32 mouse cellular contexts compared by ENCODE assay signal in genomic region chr14:102024646-102025045, GRCm38 (mm10).
DNase-seq lines count a peak whose midpoint lies in the region; ATAC-seq and TF ChIP-seq lines count a peak whose summit lies in the region.
"Had no signal": no experiment of that assay in that cellular context is flagged by ENCODE, and none has a peak within 500 bp of the region (broad histone marks: within the 10 kb centered on the region; RNA-seq: fewer than 3 reads in every experiment).

No protein-coding gene starts in this region.

- no peak for TF ChIP-seq POLR2A in lung, adult 2 months (IDR thresholded peaks at IDR 0.05; ENCODE audit: borderline replicate concordance, extremely low read depth, low read depth, low read length)

- no peaks in the 10 kb centered on the region for H3K9me3 ChIP-seq in embryonic facial prominence, embryonic 11.5 days (replicated peaks; ENCODE audit: control insufficient read depth, low read length)
- no peaks in the 10 kb centered on the region for H3K9me3 ChIP-seq in embryonic facial prominence, embryonic 10.5 days
- no peaks in the 10 kb centered on the region for H3K9me3 ChIP-seq in lung, postnatal 0 days (ENCODE audit: low read length)
- 0 out of 2 replicates have a peak, but pooled peaks cover 4% of the 10 kb centered on the region for H3K9me3 ChIP-seq in embryonic facial prominence, embryonic 14.5 days (ENCODE audit: control insufficient read depth, low read length)
- no peaks in the 10 kb centered on the region for H3K9me3 ChIP-seq in forebrain, postnatal 0 days (ENCODE audit: low read length)
- H3K9me3 ChIP-seq: forebrain, embryonic 13.5 days; hindbrain, embryonic 12.5 days; limb, embryonic 13.5 days; liver, embryonic 12.5 days; midbrain, embryonic 10.5 days; midbrain, embryonic 15.5 days; neural tube, embryonic 12.5 days had no signal

- peak; percentile 56 for DNase-seq in embryonic facial prominence, embryonic 11.5 days (ENCODE audit: low spot score)
- no peak for DNase-seq in embryonic facial prominence, embryonic 10.5 days (ENCODE audit: low spot score)
- peak; percentile 25 for DNase-seq in lung, postnatal 0 days (ENCODE audit: low spot score)
- no peak for DNase-seq in lung, adult 2 months
- peak; percentile 64 for DNase-seq in embryonic facial prominence, embryonic 14.5 days (ENCODE audit: low spot score)
- no peak for DNase-seq in forebrain, postnatal 0 days
- no peak for DNase-seq in gastrocnemius, adult 18-20 months (ENCODE audit: low spot score)
- DNase-seq: adrenal gland, adult 2 months; adrenal gland, postnatal 36 days; cerebellum, adult 18-20 months; cerebellum, postnatal 10 days; gastrocnemius, adult 2 months; gastrocnemius, postnatal 36 days; heart, adult 18-20 months; heart, postnatal 36 days; kidney, adult 8-10 months; kidney, postnatal 10 days; liver, postnatal 0 days; right cerebral cortex, adult 18-20 months; spleen, adult 18-20 months; thymus, postnatal 4 days had no signal

- no peak overlapping the region for H3K4me2 ChIP-seq in embryonic facial prominence, embryonic 11.5 days (ENCODE audit: low read depth, low read length)
- H3K4me2 ChIP-seq in lung, postnatal 0 days (replicated peaks; ENCODE audit: low read depth, low read length), result no peak overlapping the region
- H3K4me2 ChIP-seq in embryonic facial prominence, embryonic 14.5 days (ENCODE audit: low read depth, low read length), result no peak overlapping the region
- H3K4me2 ChIP-seq in forebrain, postnatal 0 days (ENCODE audit: low read depth), result no peak overlapping the region
- H3K4me2 ChIP-seq: forebrain, embryonic 13.5 days; heart, embryonic 11.5 days; hindbrain, embryonic 12.5 days; limb, embryonic 13.5 days; liver, embryonic 12.5 days; midbrain, embryonic 15.5 days; neural tube, embryonic 12.5 days had no signal

- H3K9ac ChIP-seq in embryonic facial prominence, embryonic 11.5 days (replicated peaks; ENCODE audit: low read length), result no peak overlapping the region
- H3K9ac ChIP-seq in lung, postnatal 0 days (replicated peaks; ENCODE audit: low read depth), result no peak overlapping the region
- H3K9ac ChIP-seq in embryonic facial prominence, embryonic 14.5 days (ENCODE audit: low read depth, low read length), result no peak overlapping the region
- no peak overlapping the region for H3K9ac ChIP-seq in forebrain, postnatal 0 days
- H3K9ac ChIP-seq: forebrain, embryonic 13.5 days; hindbrain, embryonic 12.5 days; limb, embryonic 13.5 days; liver, embryonic 12.5 days; liver, postnatal 0 days; midbrain, embryonic 15.5 days; neural tube, embryonic 12.5 days had no signal

- no peak overlapping the region for H3K27ac ChIP-seq in embryonic facial prominence, embryonic 11.5 days (replicated peaks; ENCODE audit: low read depth, low read length)
- no peak overlapping the region for H3K27ac ChIP-seq in embryonic facial prominence, embryonic 10.5 days (replicated peaks)
- H3K27ac ChIP-seq in lung, postnatal 0 days (ENCODE audit: low read length), result no peak overlapping the region
- no peak overlapping the region for H3K27ac ChIP-seq in embryonic facial prominence, embryonic 14.5 days (replicated peaks; ENCODE audit: low read depth, low read length)
- H3K27ac ChIP-seq in forebrain, postnatal 0 days (ENCODE audit: low read depth, low read length), result no peak overlapping the region
- H3K27ac ChIP-seq: forebrain, embryonic 13.5 days; gastrocnemius, adult 2 months; hindbrain, embryonic 12.5 days; limb, embryonic 13.5 days; liver, embryonic 12.5 days; midbrain, embryonic 10.5 days; midbrain, embryonic 15.5 days; neural tube, embryonic 12.5 days had no signal

- no peaks in the 10 kb centered on the region for H3K4me1 ChIP-seq in embryonic facial prominence, embryonic 11.5 days (ENCODE audit: control insufficient read depth, insufficient read depth, low read length)
- H3K4me1 ChIP-seq in embryonic facial prominence, embryonic 10.5 days, result no peaks in the 10 kb centered on the region
- no peaks in the 10 kb centered on the region for H3K4me1 ChIP-seq in lung, postnatal 0 days (ENCODE audit: insufficient read depth, low read depth, low read length)
- H3K4me1 ChIP-seq in lung, adult 2 months (ENCODE audit: control insufficient read depth, insufficient read depth, low read length), result no peaks in the 10 kb centered on the region
- no peaks in the 10 kb centered on the region for H3K4me1 ChIP-seq in embryonic facial prominence, embryonic 14.5 days (ENCODE audit: control insufficient read depth, insufficient read depth, low read length)
- no peaks in the 10 kb centered on the region for H3K4me1 ChIP-seq in forebrain, postnatal 0 days (ENCODE audit: insufficient read depth)
- H3K4me1 ChIP-seq: forebrain, embryonic 13.5 days; limb, embryonic 13.5 days; liver, embryonic 12.5 days; midbrain, embryonic 10.5 days; midbrain, embryonic 15.5 days; neural tube, embryonic 12.5 days had no signal

- H3K27me3 ChIP-seq in embryonic facial prominence, embryonic 11.5 days (ENCODE audit: control insufficient read depth, insufficient read depth, low read length), result no peaks in the 10 kb centered on the region
- H3K27me3 ChIP-seq in embryonic facial prominence, embryonic 10.5 days (replicated peaks; ENCODE audit: low read depth, poor library complexity, severe bottlenecking), result no peaks in the 10 kb centered on the region
- H3K27me3 ChIP-seq in lung, postnatal 0 days (replicated peaks; ENCODE audit: insufficient read depth, low read length), result no peaks in the 10 kb centered on the region
- H3K27me3 ChIP-seq in embryonic facial prominence, embryonic 14.5 days (replicated peaks; ENCODE audit: control insufficient read depth, insufficient read depth, low read length), result no peaks in the 10 kb centered on the region
- H3K27me3 ChIP-seq in forebrain, postnatal 0 days (ENCODE audit: insufficient read depth, low read length), result no peaks in the 10 kb centered on the region
- H3K27me3 ChIP-seq: forebrain, embryonic 13.5 days; hindbrain, embryonic 12.5 days; limb, embryonic 13.5 days; liver, embryonic 12.5 days; midbrain, embryonic 15.5 days; neural tube, embryonic 12.5 days had no signal

- no peak overlapping the region for H3K4me3 ChIP-seq in embryonic facial prominence, embryonic 11.5 days (ENCODE audit: low read depth, low read length)
- no peak overlapping the region for H3K4me3 ChIP-seq in embryonic facial prominence, embryonic 10.5 days
- H3K4me3 ChIP-seq in lung, postnatal 0 days (ENCODE audit: low read depth, low read length), result no peak overlapping the region
- H3K4me3 ChIP-seq in lung, adult 2 months (replicated peaks; ENCODE audit: extremely low read depth, low read depth, low read length), result no peak overlapping the region
- H3K4me3 ChIP-seq in embryonic facial prominence, embryonic 14.5 days (ENCODE audit: low read depth, low read length), result no peak overlapping the region
- H3K4me3 ChIP-seq in forebrain, postnatal 0 days (ENCODE audit: low read depth, low read length), result no peak overlapping the region
- H3K4me3 ChIP-seq: forebrain, embryonic 13.5 days; gastrocnemius, adult 2 months; hindbrain, embryonic 12.5 days; limb, embryonic 13.5 days; liver, embryonic 12.5 days; midbrain, embryonic 10.5 days; midbrain, embryonic 15.5 days; myocyte; neural tube, embryonic 12.5 days had no signal

- ATAC-seq in embryonic facial prominence, embryonic 11.5 days (replicated peaks; ENCODE audit: insufficient number of reproducible peaks, low FRiP score, low TSS enrichment, low read depth), result peak; percentile 34; the same call in 1 of the 2 replicates
- ATAC-seq in lung, postnatal 0 days, result peak; percentile 40
- ATAC-seq in embryonic facial prominence, embryonic 14.5 days (ENCODE audit: low read depth), result no peak
- ATAC-seq in forebrain, postnatal 0 days, result no peak
- ATAC-seq: forebrain, embryonic 13.5 days; intestine, embryonic 16.5 days; liver, embryonic 12.5 days; liver, postnatal 0 days; midbrain, embryonic 15.5 days; Patski had no signal

- no peak for TF ChIP-seq EP300 in lung, postnatal 0 days (IDR thresholded peaks at IDR 0.05)

- 41% methylated on average over 3 of the region's 3 CpGs for WGBS in embryonic facial prominence, embryonic 11.5 days
- 51% methylated on average over 3 of the region's 3 CpGs for WGBS in embryonic facial prominence, embryonic 10.5 days
- 54% methylated on average over 3 of the region's 3 CpGs for WGBS in lung, postnatal 0 days
- WGBS in lung, adult 2 months, result 64% methylated on average over 3 of the region's 3 CpGs
- WGBS in embryonic facial prominence, embryonic 14.5 days, result 34% methylated on average over 3 of the region's 3 CpGs
- WGBS in forebrain, postnatal 0 days, result 84% methylated on average over 3 of the region's 3 CpGs

- TF ChIP-seq CTCF in lung, postnatal 0 days (IDR thresholded peaks at IDR 0.05), result no peak
- no peak for TF ChIP-seq CTCF in lung, adult 2 months (IDR thresholded peaks at IDR 0.05; ENCODE audit: insufficient read depth, low read length)
- no peak for TF ChIP-seq CTCF in forebrain, postnatal 0 days (IDR thresholded peaks at IDR 0.05; ENCODE audit: low read depth)

- no peaks in the 10 kb centered on the region for H3K36me3 ChIP-seq in embryonic facial prominence, embryonic 11.5 days (replicated peaks; ENCODE audit: control insufficient read depth, insufficient read depth, low read depth, low read length)
- no peaks in the 10 kb centered on the region for H3K36me3 ChIP-seq in embryonic facial prominence, embryonic 10.5 days (replicated peaks)
- no peaks in the 10 kb centered on the region for H3K36me3 ChIP-seq in lung, postnatal 0 days (ENCODE audit: insufficient read depth, low read length)
- H3K36me3 ChIP-seq in embryonic facial prominence, embryonic 14.5 days (ENCODE audit: control insufficient read depth, insufficient read depth, low read length), result no peaks in the 10 kb centered on the region; the same call in 1 of the 2 replicates
- H3K36me3 ChIP-seq in forebrain, postnatal 0 days (ENCODE audit: insufficient read depth), result no peaks in the 10 kb centered on the region
- H3K36me3 ChIP-seq: hindbrain, embryonic 12.5 days; limb, embryonic 13.5 days; liver, embryonic 12.5 days; midbrain, embryonic 10.5 days; midbrain, embryonic 15.5 days; neural tube, embryonic 12.5 days had no signal

Comparison
In these comparisons a context has a peak if more than half of its experiments do, and no peak if none do; other contexts are left out.
1. ATAC-seq: peak in embryonic facial prominence, embryonic 11.5 days (single experiment) and lung, postnatal 0 days (single experiment); none in embryonic facial prominence, embryonic 14.5 days (single experiment) and forebrain, postnatal 0 days (single experiment).
2. DNase-seq: peak in embryonic facial prominence, embryonic 11.5 days (single experiment), lung, postnatal 0 days (single experiment) and embryonic facial prominence, embryonic 14.5 days (single experiment); none in embryonic facial prominence, embryonic 10.5 days (single experiment), lung, adult 2 months (single experiment), forebrain, postnatal 0 days (single experiment) and gastrocnemius, adult 18-20 months (single experiment).